Mouse (Mus musculus) 3T3-L1 (cell line): ENCODE measurements at regions not wholly inside any gene's neighbourhood (a gene's known extent, or its start where the extent isn't known, plus 50 kb on each side); places are given as distances from the start of the nearest gene placed in this dataset.

Experiments used
- DNase-seq: peaks from one replicate; pipeline ENCODE4 v3.0.0-alpha.2; 2015; ENCODE audit warnings: low read depth, low spot score

DNA sequence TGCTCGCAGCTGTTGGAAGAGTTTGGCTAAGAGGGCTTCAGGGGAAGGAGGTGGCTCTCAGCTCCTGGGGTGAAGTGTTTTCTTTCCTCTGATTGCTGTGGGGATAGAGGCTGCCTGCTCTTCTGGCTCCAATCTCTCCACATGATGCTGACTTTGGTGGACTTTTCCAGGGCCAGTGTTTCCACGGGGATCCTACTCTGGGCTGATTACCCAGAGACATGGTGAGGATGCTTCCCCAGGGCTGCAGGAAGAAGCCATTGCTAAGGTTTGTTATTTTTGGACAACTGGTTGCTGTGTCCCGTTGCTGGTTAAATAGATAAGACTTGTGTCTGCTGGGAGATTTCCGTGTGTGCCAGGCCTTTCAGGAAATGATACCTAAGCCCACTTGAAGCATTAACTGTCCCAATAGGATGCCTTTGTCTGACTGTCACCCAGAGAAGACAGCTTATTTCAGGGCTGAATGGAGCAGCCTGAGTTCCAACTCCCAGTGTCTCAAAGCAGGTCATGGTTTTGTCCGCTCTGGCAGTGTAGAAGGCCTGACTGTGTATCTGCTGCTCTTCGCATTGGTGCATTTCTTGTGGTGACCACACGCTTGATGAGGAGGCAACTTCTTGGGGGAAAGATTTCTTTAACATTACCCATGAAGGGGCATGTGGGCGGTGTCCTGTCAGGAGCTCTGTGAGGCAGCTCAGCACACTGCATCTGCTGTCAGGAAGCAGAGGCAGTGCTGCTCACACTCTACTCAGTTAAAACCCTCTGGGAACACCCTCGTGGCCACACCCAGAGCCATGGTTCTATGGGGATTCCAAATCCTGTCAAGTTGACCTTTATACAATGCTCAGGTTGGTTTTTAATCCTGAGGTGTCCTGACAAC lies 228.3 kb upstream of the Gadl1 start:
- DNase-seq = no peak

DNA sequence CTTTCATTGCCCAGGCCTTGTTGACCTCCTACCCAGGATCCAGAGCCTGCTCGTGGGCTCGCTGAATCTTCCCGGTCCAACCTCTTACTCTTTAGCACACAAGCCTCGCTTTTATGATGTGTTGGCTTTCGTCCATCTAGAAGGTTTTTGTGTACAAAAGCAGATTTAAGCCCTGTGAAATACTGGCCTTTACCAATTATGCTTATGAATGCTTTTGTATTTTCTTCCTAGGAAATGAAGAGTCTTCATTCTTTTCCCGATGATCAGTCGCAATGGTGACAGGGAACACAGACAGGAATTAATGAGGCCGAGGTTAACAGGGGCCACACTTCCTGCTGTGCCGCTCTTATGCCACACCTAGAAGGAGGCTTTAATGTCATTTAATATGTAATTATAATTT lies 227.4 kb upstream of the Gadl1 start:
- no peak for DNase-seq

DNA sequence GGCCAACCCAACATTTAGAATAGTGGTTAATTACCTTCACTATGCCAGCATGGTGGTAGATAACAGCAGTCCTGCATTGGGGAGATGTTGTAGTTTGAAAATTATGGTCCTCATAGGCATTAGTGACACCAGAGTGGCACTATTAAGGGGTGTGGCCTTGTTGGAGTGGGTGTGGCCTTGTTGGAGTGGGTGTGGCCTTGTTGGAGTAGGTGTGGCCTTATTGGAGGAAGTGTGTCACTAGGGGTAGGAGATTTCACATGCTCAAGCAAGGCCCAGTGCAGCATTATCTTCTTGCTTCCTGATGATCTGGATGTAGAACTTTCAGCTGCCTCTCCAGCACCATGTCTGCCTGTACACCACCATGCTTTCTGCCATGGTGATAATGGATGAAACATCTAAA lies 225.3 kb upstream of the Gadl1 start:
- no peak for DNase-seq

DNA sequence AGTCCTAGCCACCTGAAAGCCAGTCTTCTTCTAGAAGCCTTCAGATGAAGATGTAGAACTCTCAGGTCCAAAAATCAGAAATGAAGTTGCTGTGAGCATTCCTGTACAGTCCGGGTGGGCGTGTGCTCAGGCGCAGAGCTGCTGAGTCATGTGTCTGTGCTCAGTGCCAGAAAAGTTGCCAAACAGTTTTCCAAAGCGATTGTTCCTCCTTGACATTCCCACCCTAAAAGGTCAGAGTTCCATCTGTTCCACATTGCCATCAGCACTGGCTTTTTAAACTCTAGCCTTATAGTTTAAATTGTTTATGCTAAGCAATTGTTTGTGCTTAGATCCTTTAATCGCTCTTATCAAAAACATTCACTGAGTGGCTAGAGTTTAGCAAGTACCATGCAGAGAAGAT lies 222.7 kb upstream of the Gadl1 start:
- no peak for DNase-seq

- no peak for DNase-seq
Measured at GRCm38 (mm10) chr9:115692837-115693236, 216.4 kb upstream of the Gadl1 start.

- no peak for DNase-seq
Measured at GRCm38 (mm10) chr9:115703791-115704190, 205.5 kb upstream of the Gadl1 start.

- peak; percentile 32 for DNase-seq
Measured at GRCm38 (mm10) chr9:115704249-115704648, 205.0 kb upstream of the Gadl1 start.

DNA sequence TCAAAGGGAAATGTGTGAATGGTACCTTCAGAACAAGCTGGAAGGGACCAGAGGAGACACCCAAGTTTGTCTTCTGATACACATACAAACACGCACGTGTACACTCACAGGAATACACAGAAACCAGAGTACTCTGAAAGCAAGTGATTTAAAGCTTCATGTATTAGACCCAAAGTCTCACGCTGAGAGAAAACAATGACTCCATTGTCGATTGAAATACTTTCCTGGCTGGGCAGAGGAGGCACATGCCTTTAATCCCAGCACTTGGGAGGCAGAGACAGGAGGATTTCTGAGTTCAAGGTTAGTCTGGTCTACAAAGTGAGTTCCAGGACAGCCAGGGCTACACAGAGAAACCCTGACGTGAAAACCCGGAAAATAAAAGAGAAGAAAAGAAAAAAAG lies 203.5 kb upstream of the Gadl1 start:
- no peak for DNase-seq

DNA sequence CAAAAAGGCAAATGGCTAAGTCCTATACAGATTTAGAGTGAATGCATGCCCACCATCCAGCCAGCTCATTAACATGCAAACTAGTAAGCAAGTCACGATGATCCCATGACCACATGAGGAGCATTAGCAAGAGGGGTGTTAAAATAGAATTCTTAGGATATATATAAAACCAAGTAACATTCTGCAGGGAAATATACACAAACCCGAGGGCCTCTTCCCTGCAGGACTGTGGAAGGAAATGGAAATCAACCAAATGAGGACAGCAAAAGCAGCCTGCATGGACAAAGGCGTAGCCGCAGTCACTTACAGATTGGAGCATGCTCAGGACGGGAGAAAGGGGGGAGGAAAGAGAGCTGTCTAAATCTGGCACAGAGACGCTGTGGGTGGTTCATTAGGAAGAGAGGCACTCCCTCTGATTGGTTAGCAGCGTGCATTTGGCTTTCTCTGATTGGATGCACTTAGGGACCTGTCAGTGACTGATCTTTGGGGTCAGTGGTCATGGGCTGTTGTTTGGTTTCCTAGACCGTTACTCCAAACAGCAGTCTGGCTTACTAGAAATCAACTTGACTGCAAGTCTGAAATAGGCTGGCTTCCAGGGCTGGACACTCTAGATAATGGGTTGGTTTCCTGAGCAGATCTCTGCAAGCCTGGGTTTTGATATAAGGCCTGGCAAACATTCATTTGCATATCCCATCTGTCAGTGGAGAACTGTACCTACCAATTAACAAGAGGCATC lies 200.9 kb upstream of the Gadl1 start:
- DNase-seq = no peak

DNA sequence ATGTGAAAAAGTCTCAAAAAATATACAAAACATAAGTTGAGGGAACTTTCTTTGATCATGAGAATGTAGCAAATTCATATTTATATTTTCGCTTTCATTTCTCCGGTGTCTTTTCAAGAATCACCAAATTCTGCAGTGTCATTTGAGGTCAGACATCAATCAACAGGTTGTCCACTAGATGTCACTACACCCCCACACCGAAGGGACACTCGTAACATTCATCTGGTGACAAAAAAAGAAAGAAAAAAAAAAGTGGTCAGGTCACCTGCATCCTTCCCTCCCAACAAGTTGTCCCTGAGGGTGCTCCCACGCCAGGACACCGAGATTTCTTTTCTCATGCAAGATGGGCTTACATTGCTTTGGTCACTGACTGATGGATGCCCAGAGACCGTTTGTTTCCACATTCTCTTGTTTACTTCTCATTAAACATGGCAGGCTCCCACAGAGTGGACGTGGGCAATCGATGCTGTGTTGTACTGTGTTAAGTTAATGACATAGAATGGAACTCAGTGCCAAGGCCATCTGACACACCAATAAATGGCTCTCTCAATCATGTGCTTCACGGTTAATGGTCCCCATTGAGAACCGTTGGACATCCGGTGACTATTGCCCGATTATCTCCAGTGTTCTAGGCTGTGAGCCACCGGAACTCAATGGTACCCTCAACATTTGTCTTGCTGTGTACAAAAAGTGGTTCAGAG lies 199.1 kb upstream of the Gadl1 start:
- peak; percentile 35 for DNase-seq

- no peak for DNase-seq
Measured at GRCm38 (mm10) chr9:115720306-115720705, 188.9 kb upstream of the Gadl1 start.

DNA sequence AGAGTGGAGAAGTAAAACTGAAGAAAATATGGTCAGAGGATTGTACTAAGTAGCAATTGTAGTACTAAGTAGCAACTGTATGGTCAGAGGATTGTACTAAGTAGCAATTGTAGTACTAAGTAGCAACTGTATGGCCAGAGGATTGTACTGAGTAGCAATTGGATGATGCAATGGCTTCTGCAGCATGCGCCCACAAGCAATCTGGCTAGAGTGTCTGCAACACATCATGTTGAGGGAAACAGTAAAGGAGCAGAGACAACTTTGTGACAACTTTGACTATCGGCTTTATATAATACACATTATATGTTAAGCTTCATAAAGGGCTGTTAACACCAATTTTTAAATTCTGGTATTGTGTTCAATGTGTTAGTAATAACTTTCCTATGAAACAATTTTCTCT lies 188.4 kb upstream of the Gadl1 start:
- no peak for DNase-seq

DNA sequence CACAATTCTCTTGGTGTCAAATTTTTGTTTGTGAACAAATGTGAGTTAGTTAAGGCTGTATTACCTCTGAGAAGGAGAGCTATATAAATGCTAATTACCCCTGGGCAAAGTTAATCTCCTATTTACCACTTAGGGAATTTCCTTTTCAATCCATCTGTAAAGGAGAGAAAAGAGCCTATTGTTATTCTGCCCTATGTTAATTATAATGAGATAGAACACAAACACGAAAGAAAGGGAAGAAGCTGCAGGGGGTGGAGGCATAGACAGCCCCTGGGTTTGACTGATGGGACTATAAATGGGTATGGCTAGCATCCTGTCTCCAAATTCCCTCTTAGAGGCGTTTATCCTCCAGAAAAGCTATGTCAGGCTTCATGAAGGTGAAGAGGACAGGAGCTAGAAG lies 185.2 kb upstream of the Gadl1 start:
- DNase-seq = no peak

DNA sequence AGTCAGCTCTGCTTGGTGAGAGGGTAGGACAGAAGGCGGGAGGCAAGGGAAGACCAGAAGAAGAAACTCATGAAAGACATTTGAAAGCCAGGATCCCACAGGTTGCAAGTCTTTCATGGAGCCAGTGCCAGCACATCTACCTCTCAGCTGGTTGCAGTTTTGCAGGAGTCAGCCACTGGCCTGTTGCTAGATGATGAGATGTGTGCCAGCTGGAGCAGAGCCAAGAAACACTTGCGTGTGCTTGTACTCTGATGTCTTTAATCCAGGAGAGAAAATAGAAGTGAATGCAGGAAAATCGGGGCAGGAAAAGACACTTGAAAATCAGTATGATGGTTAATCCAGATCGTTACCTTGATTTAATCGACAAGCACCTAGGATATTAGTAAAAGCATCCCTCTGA lies 181.9 kb upstream of the Gadl1 start:
- no peak for DNase-seq

- DNase-seq = no peak
Measured at GRCm38 (mm10) chr9:115731557-115731956, 177.7 kb upstream of the Gadl1 start.

GRCm38 (mm10) chr9:115733104-115733503 lies 176.2 kb upstream of the Gadl1 start:
- DNase-seq = no peak

- no peak for DNase-seq
Measured at GRCm38 (mm10) chr9:115739984-115740383, 169.3 kb upstream of the Gadl1 start.

DNA sequence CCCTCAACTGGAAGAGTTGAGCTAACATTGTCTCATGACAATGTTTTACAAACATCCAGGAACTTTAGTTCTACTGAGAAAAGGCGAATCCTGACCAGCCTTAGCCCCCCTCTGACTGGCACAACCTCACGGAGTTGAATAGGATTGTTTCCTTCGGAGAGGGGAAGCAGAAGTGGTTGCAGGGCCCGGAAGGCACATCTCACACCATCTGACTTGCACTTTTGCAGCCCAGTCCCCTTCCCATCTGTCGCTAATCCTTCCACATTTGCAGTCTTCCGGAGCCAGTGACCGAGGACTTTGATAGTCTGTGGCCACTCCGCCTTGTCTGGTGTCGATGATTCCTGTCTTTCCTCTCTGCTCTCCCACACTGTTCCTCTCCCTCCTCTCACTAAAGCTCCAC lies 162.8 kb upstream of the Gadl1 start:
- DNase-seq = no peak

DNA sequence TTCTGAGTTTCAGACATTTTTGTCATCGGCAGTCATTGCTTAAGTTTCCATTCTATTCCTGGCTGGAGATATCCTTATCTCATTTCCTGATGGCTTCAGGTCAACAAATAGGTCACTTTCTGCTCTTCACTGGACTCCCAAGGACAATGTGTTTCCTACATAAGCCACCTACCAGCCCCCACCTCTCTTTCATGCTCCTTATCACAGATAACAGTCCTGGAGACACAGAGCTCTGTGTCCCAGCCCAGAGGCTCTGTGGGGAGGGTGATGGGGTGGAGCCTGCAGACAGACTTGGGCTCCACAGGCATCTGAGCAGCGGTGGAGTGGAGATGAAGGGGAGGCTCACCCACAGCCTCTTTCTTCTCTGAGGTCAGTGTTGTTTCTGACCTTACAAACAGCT lies 148.8 kb upstream of the Gadl1 start:
- no peak for DNase-seq

DNA sequence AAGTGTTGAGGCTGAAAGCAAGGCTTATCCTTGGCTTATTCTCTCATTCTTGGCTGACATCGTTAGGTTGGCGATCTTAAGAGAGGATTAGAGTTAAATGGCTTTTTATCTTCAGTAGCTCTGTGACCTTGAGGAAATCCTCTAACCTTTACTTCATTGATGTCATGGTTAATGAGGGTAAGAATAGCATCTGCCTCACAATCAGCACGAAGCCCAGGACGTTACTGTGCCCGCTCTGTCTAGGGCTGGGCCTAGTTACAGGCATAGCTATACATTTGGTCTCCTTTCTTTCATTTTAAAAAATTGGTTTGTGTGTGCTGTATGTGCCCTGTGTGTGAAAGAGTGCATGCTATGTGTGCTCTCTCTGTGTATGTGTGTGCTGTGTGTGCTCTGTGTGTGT lies 145.1 kb upstream of the Gadl1 start:
- no peak for DNase-seq

DNA sequence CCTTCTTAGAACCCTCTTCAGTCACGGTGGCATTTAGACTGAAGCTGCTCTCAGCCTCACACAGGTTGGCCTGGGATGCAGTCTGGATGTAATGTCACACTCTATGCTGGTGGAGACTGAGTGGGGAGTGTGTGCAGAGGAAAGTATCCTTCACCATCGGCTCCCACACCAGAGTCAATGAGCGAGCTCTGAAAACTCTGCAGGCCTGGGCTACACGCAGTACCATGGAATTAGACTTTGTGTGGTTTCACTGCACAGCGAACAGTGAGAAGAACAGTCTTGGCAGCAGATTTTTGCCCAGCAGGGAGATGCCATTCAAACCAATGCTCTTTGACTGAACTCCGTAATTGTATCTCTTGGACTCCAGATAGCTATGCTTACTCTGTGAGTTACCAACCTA lies 142.8 kb upstream of the Gadl1 start:
- DNase-seq = no peak

DNA sequence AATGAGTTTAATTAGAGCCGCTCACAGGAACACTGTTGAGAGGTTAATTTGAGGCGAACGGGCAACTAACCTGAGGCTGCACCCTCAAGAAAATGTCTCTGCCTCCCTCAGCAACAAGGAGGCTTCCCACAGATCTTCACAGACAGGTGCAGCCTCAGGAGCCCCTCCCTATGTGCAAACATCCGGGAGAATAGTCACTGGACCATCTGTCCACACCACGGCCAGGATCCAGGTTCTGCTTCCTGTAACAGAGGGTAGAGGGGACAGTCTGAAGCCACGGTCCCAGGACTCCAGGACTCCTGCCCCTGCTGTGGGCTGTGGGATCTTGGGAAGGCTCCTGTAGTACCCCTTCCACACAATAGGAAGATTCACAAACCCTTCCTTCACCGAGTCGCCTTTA lies 134.1 kb upstream of the Gadl1 start:
- DNase-seq = no peak

DNA sequence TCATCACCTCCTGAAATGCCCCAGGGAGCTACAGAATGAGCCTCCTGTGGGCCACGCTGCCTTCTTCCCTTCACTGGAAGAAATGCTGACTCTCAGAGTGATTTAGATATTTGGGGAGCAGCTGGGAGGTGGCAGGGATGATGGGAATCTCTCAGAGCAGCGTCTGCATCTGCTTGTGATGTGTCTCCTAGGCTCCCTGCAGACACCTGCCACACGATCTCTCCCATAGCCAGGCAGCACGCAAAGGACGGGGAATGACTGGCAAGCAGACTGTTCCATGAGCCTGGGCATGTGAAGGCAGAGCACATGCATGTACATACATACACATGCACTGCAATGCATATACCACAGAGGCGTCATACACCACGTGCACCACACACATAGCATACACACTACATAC lies 133.4 kb upstream of the Gadl1 start:
- DNase-seq = no peak
